Mouse (Mus musculus) limb, embryonic 13.5 days (tissue): Measurements from ENCODE around the gene Dgcr2. TPM values are rescaled to one million over a fixed set of nuclear protein-coding genes. Genes with fewer than 3 reads are reported as not detected.
A peak's percentile ranks its signal among the peaks of the same experiment; 100 is the strongest.

Experiments used
- ATAC-seq: fragments of 200-750 bp; cut with Nextera tagmentation; 2 replicates; pipeline ENCODE4 v1.8.0; 2017; ENCODE audit warnings: low read depth, moderate number of reproducible peaks, moderate TSS enrichment; ENCODE audit not compliant: low FRiP score
- H3K27ac ChIP-seq: fragments of 300-500 bp; sonication (generic); 2 replicates; pipeline ENCODE4 v1.5.1; 2015; ENCODE audit warnings: inconsistent platforms, mild to moderate bottlenecking, moderate library complexity
- H3K27me3 ChIP-seq: fragments of 300-500 bp; sonication (generic); 2 replicates; pipeline ENCODE4 v1.6.1; 2015; ENCODE audit warnings: mild to moderate bottlenecking, inconsistent platforms
- H3K36me3 ChIP-seq: fragments of 300-500 bp; sonication (generic); 2 replicates; pipeline ENCODE4 v1.6.1; 2015; ENCODE audit warnings: inconsistent platforms, mild to moderate bottlenecking, moderate library complexity
- H3K4me1 ChIP-seq: fragments of 300-500 bp; sonication (generic); 2 replicates; pipeline ENCODE4 v1.6.1; 2015; ENCODE audit warnings: inconsistent platforms
- H3K4me2 ChIP-seq: fragments of 300-500 bp; sonication (generic); replicated peaks from 2 replicates; pipeline ENCODE4 v1.6.1; 2015; ENCODE audit warnings: inconsistent platforms, mild to moderate bottlenecking, moderate library complexity
- H3K4me3 ChIP-seq: fragments of 300-500 bp; sonication (generic); 2 replicates; pipeline ENCODE4 v1.5.1; 2015; ENCODE audit warnings: moderate library complexity, mild to moderate bottlenecking, inconsistent platforms
- H3K9ac ChIP-seq: fragments of 300-500 bp; sonication (generic); 2 replicates; pipeline ENCODE4 v1.6.1; 2015; ENCODE audit warnings: mild to moderate bottlenecking, inconsistent platforms
- H3K9me3 ChIP-seq: fragments of 300-500 bp; sonication (generic); 2 replicates; pipeline ENCODE4 v1.6.1; 2016; ENCODE audit warnings: inconsistent platforms
- WGBS: fragments of 180-500 bp; shearing (Covaris S2); methylation state at CpG from one replicate; pipeline ENCODE4 v1.1.7; 2015; 5-methylcytosine and 5-hydroxymethylcytosine counted together
- polyA plus RNA-seq: library from polyadenylated mRNA; unstranded; fragments of >200 nt; fragmentation: Nextera tagmentation; extraction: Ambion mirVana; gene quantifications from 2 replicates; pipeline ENCODE4 v1.2.1, GENCODE M21; 2015

The Dgcr2 gene
- polyA plus RNA-seq, 1 experiment from 2014 or later: 105 TPM

DNA sequence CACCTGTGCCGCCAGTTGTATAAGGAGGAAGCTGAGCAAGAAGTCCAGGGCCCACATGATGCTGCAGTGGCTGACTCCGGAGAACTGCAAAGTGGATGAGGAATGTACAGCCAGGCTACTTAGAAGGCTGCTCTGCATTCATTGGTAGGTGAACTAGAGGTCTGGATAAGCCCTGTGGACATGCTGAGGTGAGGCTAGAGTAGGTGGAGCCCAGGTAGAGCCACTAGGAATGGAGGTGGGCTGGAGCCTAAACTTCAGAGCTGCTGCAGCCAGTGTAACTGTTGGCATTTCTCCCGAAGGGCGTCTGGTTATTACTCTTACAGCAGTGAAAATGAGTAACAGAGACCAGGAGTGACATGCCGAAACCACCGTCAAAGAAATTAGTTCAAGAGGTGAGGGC is 60.3 kb downstream of the Dgcr2 start, which contains the start of gene Car15:
Gene Car15 (minus strand): TSS at position 314 of the 400 bp plus-strand sequence.
- WGBS: 70% methylated on average over 6 of the region's 6 CpGs
- peaks cover 51% of the 10 kb centered on the region for H3K27me3 ChIP-seq
- H3K4me3 ChIP-seq: no peak within 1 kb of the TSS
- H3K4me1 ChIP-seq: peaks cover 11% of the 10 kb centered on the region
- 0 out of 2 replicates have a peak within 1 kb of the TSS, but pooled peaks have one; percentile 4 for H3K27ac ChIP-seq
- no peak within 1 kb of the TSS for H3K4me2 ChIP-seq
- no peaks in the 10 kb centered on the region for H3K9me3 ChIP-seq
- no peak within 1 kb of the TSS; the same call in 1 of the 2 replicates for H3K9ac ChIP-seq
- ATAC-seq: no peak
- peaks cover 43% of the 10 kb centered on the region for H3K36me3 ChIP-seq

GRCm38 (mm10) chr16:17835481-17835880 is 62.9 kb downstream of the Dgcr2 start:
- no peak overlapping the region for H3K4me2 ChIP-seq
- 50% methylated on average over 13 of the region's 13 CpGs for WGBS

DNA sequence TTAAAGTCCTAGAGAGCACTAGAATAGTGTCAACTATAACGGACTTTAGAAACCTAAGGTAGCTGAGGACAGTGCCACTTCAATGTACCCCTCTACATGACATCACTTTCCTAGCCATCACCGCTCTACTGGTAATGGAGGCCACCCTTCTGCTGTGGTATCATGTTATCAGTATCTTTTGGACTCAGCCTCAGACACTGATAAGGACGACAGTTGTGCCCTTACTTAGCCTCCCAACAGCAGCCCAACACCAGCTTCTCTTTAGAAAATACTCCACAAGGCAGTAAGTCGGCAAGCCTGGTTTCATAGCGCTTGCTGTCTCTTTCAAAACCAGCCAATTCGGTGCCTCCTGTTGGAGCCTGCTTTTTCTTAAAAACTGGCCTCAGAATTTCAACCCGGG is 63.8 kb downstream of the Dgcr2 start:
- Histone ChIP-seq H3K36me3 (0 out of 2 replicates have a peak, but pooled peaks cover 8% of the 10 kb centered on the region), H3K9ac (peak overlapping the region; percentile 78; the same call in 1 of the 2 replicates), H3K9me3 (no peaks in the 10 kb centered on the region), H3K27ac (no peak overlapping the region), H3K4me3 (peak overlapping the region; percentile 66), H3K4me1 (peaks cover 22% of the 10 kb centered on the region), H3K27me3 (peaks cover 82% of the 10 kb centered on the region), H3K4me2 (peak overlapping the region; percentile 99)
- ATAC-seq: no peak
- WGBS: 50% methylated on average over 7 of the region's 7 CpGs

More at GRCm38 (mm10) chr16:17835481-17835880, 62.9 kb downstream of the Dgcr2 start:
- H3K9ac ChIP-seq: no peak overlapping the region
- H3K36me3 ChIP-seq: peaks cover 18% of the 10 kb centered on the region
- no peak for ATAC-seq
- H3K9me3 ChIP-seq: no peaks in the 10 kb centered on the region
- no peak overlapping the region for H3K4me3 ChIP-seq
- peaks cover 22% of the 10 kb centered on the region for H3K4me1 ChIP-seq
- no peak overlapping the region for H3K27ac ChIP-seq
- peaks cover 77% of the 10 kb centered on the region for H3K27me3 ChIP-seq

DNA sequence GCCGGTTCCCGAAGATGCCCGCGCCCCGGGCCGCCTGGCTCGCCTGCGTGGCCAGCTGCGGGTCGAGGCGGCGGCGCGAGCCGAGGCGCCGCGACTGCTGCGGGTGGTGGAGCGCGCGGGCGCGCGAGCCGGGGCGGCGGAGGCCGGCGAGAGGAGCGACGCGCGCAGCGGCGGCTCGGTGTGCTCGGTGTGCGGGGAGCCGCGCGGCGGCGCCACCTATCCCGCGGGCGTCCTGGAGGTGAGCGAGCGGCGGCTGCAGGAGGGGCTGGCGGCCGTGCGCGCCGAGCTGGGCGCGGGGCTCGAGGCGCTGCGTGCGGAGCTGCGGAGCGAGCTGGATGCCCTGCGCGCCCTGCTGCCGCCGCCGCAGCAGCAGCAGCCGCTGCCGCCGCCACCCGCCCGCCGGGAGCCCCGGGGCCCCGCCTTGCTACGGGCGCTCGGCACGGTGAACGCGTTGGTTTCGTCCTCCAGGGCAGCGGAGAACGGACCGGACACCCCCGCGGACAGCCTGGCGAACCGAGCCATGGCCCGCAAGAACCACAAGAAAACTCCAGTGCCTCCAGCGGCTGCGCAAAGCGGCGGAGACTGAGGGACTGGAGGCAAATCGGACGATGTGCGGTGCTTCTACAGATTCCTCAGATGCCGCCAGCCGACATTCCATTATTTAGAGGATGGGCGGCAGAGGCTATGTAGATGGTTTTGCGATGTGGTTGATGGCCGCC is 64.5 kb downstream of the Dgcr2 start:
- Histone ChIP-seq H3K9ac (peak overlapping the region; percentile 78), H3K4me3 (peak overlapping the region; percentile 66), H3K36me3 (0 out of 2 replicates have a peak, but pooled peaks cover 7% of the 10 kb centered on the region), H3K4me2 (peak overlapping the region; percentile 99), H3K27ac (no peak overlapping the region; the same call in 1 of the 2 replicates), H3K4me1 (peaks cover 22% of the 10 kb centered on the region), H3K27me3 (peaks cover 82% of the 10 kb centered on the region), H3K9me3 (no peaks in the 10 kb centered on the region)
- peak; percentile 62 for ATAC-seq
- WGBS: under 1% methylated on average over 74 of the region's 103 CpGs

DNA sequence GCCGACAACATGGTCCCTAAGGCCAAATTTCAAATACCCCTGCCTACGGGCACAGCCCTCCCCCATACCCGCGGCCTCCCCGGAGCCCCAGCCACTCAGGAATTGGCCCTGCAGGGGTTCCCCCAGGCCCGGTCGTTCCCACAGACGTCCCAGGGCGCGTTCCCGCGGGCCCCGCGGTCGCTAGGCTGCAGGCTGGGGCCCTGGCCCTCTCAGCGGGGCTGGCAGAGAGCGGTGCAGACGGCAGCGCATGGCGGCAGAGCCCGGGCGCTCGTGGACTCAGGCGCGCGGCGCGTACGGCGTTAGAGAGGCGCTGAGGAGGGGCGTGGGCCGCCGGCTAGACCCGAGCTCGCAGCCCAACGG is 65.1 kb downstream of the Dgcr2 start:
- Histone ChIP-seq H3K9me3 (no peaks in the 10 kb centered on the region), H3K4me2 (peak overlapping the region; percentile 99), H3K27ac (no peak overlapping the region; the same call in 1 of the 2 replicates), H3K27me3 (peaks cover 82% of the 10 kb centered on the region), H3K36me3 (0 out of 2 replicates have a peak, but pooled peaks cover 3% of the 10 kb centered on the region), H3K9ac (peak overlapping the region; percentile 78), H3K4me1 (peaks cover 22% of the 10 kb centered on the region), H3K4me3 (peak overlapping the region; percentile 66)
- peak; percentile 59 for ATAC-seq
- WGBS: under 1% methylated on average over 37 of the region's 37 CpGs

- ATAC-seq: no peak
Observed at GRCm38 (mm10) chr16:17832821-17833220, 65.5 kb downstream of the Dgcr2 start, which contains the start of gene B830017H08Rik. B830017H08Rik (plus strand) TSS chr16:17833121.

DNA sequence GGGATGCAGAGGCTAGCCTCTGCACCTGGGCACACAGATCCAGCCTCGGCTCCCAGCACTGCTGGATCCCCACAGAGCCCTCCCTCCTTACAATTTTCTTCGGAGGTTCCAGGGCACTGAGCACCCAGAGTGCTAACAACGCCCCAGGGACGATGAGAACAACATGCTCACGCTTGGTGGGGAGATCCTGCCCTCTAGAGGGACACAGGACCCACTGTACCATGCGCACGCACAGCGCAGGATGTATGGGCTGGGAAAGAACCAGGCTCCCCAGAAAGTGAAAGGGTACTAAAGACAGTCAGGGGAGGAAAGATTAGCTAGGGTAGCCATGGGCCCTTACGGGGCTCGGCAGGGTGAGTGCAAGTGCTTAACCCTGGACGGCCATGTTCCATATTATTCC is 66.6 kb downstream of the Dgcr2 start:
- Histone ChIP-seq H3K4me2 (no peak overlapping the region), H3K4me3 (peak overlapping the region; percentile 1; the same call in 1 of the 2 replicates), H3K36me3 (no peaks in the 10 kb centered on the region), H3K27ac (no peak overlapping the region), H3K4me1 (peaks cover 22% of the 10 kb centered on the region), H3K9me3 (no peaks in the 10 kb centered on the region), H3K27me3 (peaks cover 68% of the 10 kb centered on the region), H3K9ac (no peak overlapping the region)
- WGBS: 15% methylated on average over 11 of the region's 11 CpGs
- ATAC-seq: no peak

More at GRCm38 (mm10) chr16:17832821-17833220, 65.5 kb downstream of the Dgcr2 start, which contains the start of gene B830017H08Rik:
- Histone ChIP-seq H3K4me2 (peak within 1 kb of the TSS; percentile 99), H3K4me1 (peaks cover 22% of the 10 kb centered on the region), H3K27ac (no peak within 1 kb of the TSS; the same call in 1 of the 2 replicates), H3K9ac (peak within 1 kb of the TSS; percentile 78), H3K4me3 (peak within 1 kb of the TSS; percentile 66), H3K9me3 (no peaks in the 10 kb centered on the region), H3K27me3 (peaks cover 79% of the 10 kb centered on the region), H3K36me3 (0 out of 2 replicates have a peak, but pooled peaks cover 2% of the 10 kb centered on the region)
- WGBS: 29% methylated on average over 7 of the region's 7 CpGs

GRCm38 (mm10) chr16:17830385-17831178 is 67.8 kb downstream of the Dgcr2 start:
- Histone ChIP-seq H3K9ac (no peak overlapping the region), H3K36me3 (no peaks in the 10 kb centered on the region), H3K27ac (no peak overlapping the region), H3K9me3 (no peaks in the 10 kb centered on the region), H3K4me2 (no peak overlapping the region), H3K27me3 (peaks cover 56% of the 10 kb centered on the region), H3K4me3 (no peak overlapping the region), H3K4me1 (peaks cover 21% of the 10 kb centered on the region)
- WGBS: 59% methylated on average over 10 of the region's 10 CpGs
- ATAC-seq: no peak

DNA sequence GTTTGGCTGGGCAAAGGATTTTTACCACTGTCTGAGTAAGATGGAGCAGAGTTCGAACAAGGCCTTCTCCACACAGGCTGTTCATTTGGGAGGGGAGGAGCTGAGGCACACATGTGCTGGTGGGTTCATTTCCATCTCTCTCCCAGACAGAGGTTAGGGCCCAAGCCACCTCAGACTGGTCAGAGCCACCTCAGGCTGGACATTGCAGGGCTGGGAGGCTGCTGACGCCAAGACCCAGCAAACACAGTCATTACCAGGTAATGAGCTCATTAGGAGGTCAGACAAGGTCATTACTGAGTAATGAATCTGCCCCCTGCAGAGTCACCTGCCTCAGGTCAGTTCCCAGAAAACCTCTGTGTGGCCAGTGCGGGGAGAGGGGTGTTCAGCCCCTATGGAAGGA is 69.5 kb downstream of the Dgcr2 start:
- Histone ChIP-seq H3K9ac (no peak overlapping the region), H3K27me3 (peaks cover 39% of the 10 kb centered on the region), H3K4me3 (no peak overlapping the region), H3K4me2 (no peak overlapping the region), H3K27ac (no peak overlapping the region), H3K9me3 (no peaks in the 10 kb centered on the region), H3K36me3 (no peaks in the 10 kb centered on the region), H3K4me1 (peaks cover 14% of the 10 kb centered on the region)
- 33% methylated on average over 3 of the region's 3 CpGs for WGBS
- ATAC-seq: no peak

DNA sequence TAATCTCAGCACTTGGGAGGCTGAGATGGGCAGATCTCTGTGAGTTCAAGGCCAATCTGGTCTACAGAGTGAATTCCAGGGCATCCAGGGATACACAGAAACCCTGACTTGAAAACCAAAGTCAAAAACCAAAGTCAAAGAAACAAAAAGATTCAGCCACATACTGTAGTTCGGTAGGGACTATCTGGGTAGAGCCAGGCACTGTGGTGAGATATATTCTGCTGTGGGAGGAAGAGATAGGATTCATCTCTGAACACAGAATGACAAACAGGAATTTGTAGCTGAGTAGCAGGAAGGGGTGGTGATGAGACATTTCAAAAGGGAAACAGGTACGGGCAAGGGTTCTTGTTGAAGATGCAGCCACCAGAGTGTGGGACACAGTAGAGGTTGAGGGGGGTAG is 70.1 kb downstream of the Dgcr2 start:
- Histone ChIP-seq H3K27me3 (peaks cover 33% of the 10 kb centered on the region), H3K27ac (no peak overlapping the region), H3K36me3 (no peaks in the 10 kb centered on the region), H3K9me3 (no peaks in the 10 kb centered on the region), H3K4me2 (no peak overlapping the region), H3K4me1 (peaks cover 12% of the 10 kb centered on the region), H3K4me3 (no peak overlapping the region), H3K9ac (no peak overlapping the region)
- no peak for ATAC-seq
- WGBS: 88% methylated on average over 2 of the region's 2 CpGs

GRCm38 (mm10) chr16:17826500-17826899 is 71.9 kb downstream of the Dgcr2 start:
- Histone ChIP-seq H3K4me2 (no peak overlapping the region), H3K27me3 (peaks cover 16% of the 10 kb centered on the region), H3K9me3 (no peaks in the 10 kb centered on the region), H3K36me3 (no peaks in the 10 kb centered on the region), H3K4me1 (0 out of 2 replicates have a peak, but pooled peaks cover 6% of the 10 kb centered on the region), H3K4me3 (no peak overlapping the region), H3K9ac (no peak overlapping the region), H3K27ac (no peak overlapping the region)
- ATAC-seq: no peak
- 72% methylated on average over 2 of the region's 2 CpGs for WGBS

DNA sequence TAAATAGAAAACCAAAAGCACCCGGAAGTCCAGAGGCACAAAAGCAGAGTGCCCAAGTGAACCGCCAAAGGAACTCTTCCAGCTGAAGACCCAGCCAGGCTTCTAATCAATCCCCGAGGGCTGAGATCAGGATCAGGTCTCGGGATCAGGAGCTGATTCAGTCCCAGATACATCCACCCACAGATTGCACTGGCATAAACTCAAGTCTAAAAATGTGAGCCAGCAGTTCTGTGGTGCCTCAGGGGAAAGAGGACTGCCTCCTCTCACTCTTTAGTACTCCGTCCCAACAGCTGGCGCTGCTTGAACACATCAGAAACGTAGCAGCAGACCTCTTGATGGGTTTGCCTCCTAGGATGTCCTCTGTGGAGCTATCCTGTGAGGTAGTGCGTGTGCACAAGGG is 81.8 kb downstream of the Dgcr2 start:
- Histone ChIP-seq H3K9me3 (no peaks in the 10 kb centered on the region), H3K27ac (no peak overlapping the region), H3K27me3 (peaks cover 3% of the 10 kb centered on the region; the same call in 1 of the 2 replicates), H3K36me3 (no peaks in the 10 kb centered on the region), H3K4me1 (peaks cover 28% of the 10 kb centered on the region), H3K9ac (peak overlapping the region; percentile 77), H3K4me3 (no peak overlapping the region), H3K4me2 (peak overlapping the region; percentile 82; the same call in 1 of the 2 replicates)
- ATAC-seq: no peak
- 78% methylated on average over 8 of the region's 8 CpGs for WGBS
